Mouse (Mus musculus) embryonic fibroblast, embryonic 13.5 days (primary cell): ENCODE measurements around the gene Cdh1.

Source experiments
- CTCF ChIP-seq: IDR thresholded peaks from 2 replicates; pipeline ENCODE4 v1.5.1; 2011; ENCODE audit warnings: mild to moderate bottlenecking, control low read depth, low read length, moderate library complexity, borderline replicate concordance; ENCODE audit not compliant: insufficient read depth
- POLR2A ChIP-seq: IDR thresholded peaks from 2 replicates; pipeline ENCODE4 v1.6.1; 2011; ENCODE audit warnings: low read depth, mild to moderate bottlenecking, control low read depth, low read length, moderate library complexity

DNA sequence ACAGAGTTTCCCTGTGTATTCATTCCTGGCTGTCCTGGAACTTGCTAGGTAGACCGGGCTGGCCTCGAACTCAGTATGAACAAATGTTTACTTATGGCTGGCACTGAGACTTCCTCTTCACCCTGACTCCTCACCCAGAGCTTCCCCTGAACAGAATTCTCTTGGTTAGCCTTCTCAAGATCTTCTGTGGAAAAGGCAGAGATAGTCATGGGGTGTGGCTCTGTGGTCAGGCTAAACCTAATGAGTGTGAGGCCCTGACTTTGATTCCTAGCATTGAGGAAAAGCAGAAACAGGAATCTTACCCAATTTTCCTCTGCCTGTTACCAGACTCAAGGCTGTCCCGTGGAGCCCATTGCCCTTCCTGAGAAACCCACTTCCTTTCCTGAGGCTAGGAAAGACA, 8.9 kb downstream of the Cdh1 start:
- TF ChIP-seq CTCF (no peak), POLR2A (no peak)
